Mouse (Mus musculus): ENCODE results near the gene Cnrip1. TPM values are rescaled to one million over a fixed set of nuclear protein-coding genes. Genes with fewer than 3 reads are reported as not detected.
"Not testable (repeated sequence)": the region's sequence is repeated elsewhere in the genome, so short reads cannot be mapped to it uniquely, and the experiment has no call there.

Gene Cnrip1
- total and polyA plus RNA-seq, 2 experiments from 2014 or later, result 4.9 to 9.2 TPM

DNA sequence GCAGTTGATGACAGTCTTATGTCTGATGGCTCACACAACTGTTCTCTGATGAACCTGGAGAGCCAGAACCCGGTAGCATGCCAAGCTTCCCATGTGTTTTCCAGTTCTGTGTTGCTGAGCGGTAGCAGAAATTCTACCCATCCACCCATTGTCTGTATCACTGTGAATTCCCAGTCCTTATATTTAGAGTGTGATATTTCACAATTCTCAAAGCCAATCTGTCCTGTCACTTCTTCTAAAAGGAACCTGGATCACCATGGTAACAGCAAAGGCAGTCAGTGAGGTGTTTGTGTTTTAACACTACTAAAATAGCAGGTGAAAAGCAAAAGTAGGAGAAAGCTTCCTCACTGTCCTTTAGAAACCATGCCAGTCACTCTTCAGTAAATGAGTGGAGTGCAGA, 5.6 kb upstream of the Cnrip1 start:
- no peak overlapping the region for H3K27ac ChIP-seq (ENCODE audit: low read depth)
- no peaks in the 10 kb centered on the region for H3K4me1 ChIP-seq (ENCODE audit: control insufficient read depth, insufficient read depth)
- 77% methylated on average over 2 of the region's 2 CpGs for WGBS
- ATAC-seq (ENCODE audit: insufficient read depth, low read depth), result no peak
- no peaks in the 10 kb centered on the region for H3K36me3 ChIP-seq (replicated peaks; ENCODE audit: control insufficient read depth, insufficient read depth, low read length)
- H3K9me3 ChIP-seq (replicated peaks; ENCODE audit: control insufficient read depth, low read length), result no peaks in the 10 kb centered on the region
- H3K27me3 ChIP-seq (ENCODE audit: control insufficient read depth, insufficient read depth, low read length), result no peaks in the 10 kb centered on the region
- no peak overlapping the region for H3K4me3 ChIP-seq (ENCODE audit: low read depth, low read length)
- DNase-seq (ENCODE audit: low spot score), result no peak
- H3K4me2 ChIP-seq (ENCODE audit: low read depth, low read length), result no peak overlapping the region
- TF ChIP-seq EP300 (IDR thresholded peaks at IDR 0.05; ENCODE audit: low read depth), result no peak
- TF ChIP-seq CTCF (IDR thresholded peaks at IDR 0.05; ENCODE audit: low read depth), result no peak
- no peak overlapping the region for H3K9ac ChIP-seq (replicated peaks; ENCODE audit: low read depth, low read length)

GRCm38 (mm10) chr11:17052476-17053049, 1.2 kb downstream of the Cnrip1 start:
- Histone ChIP-seq H3K27me3 (ENCODE audit: control insufficient read depth, insufficient read depth, low read length) (no peaks in the 10 kb centered on the region), H3K4me2 (ENCODE audit: low read depth, low read length) (peak overlapping the region; percentile 76), H3K27ac (ENCODE audit: low read depth) (peak overlapping the region; percentile 82), H3K4me1 (ENCODE audit: control insufficient read depth, insufficient read depth) (peaks cover 4% of the 10 kb centered on the region; the same call in 1 of the 2 replicates), H3K9ac (replicated peaks; ENCODE audit: low read depth, low read length) (peak overlapping the region; percentile 70), H3K36me3 (replicated peaks; ENCODE audit: control insufficient read depth, insufficient read depth, low read length) (no peaks in the 10 kb centered on the region), H3K4me3 (ENCODE audit: low read depth, low read length) (peak overlapping the region; percentile 63), H3K9me3 (replicated peaks; ENCODE audit: control insufficient read depth, low read length) (no peaks in the 10 kb centered on the region)
- ATAC-seq (ENCODE audit: insufficient read depth, low read depth), result no peak
- TF ChIP-seq CTCF (IDR thresholded peaks at IDR 0.05; ENCODE audit: low read depth) (no peak), EP300 (IDR thresholded peaks at IDR 0.05; ENCODE audit: low read depth) (no peak)
- WGBS, result 19% methylated on average over 6 of the region's 6 CpGs
- DNase-seq (ENCODE audit: low spot score), result no peak

DNA sequence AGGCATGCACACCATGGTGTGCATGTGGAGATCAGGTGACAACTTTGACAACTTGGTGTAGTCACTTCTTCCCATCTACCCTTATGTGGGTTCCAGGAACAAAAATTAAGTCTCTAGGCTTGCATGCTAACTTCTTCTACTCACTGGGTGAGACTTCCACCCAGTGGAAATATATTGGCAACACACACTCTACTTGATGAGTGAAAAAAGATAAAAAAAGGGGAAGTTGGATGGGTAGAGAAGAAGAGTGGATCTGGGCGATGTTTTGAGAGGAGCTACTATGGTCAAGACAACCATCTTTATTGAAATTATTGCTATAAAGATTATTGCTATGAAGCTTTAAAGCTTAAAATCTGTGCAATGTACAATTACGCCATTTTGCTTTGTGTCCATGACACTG, 18.0 kb downstream of the Cnrip1 start:
- H3K4me1 ChIP-seq (ENCODE audit: control insufficient read depth, insufficient read depth); DNase-seq (ENCODE audit: low spot score); ATAC-seq (ENCODE audit: insufficient read depth, low read depth); H3K4me3 ChIP-seq (ENCODE audit: low read depth, low read length); H3K27ac ChIP-seq (ENCODE audit: low read depth); H3K9ac ChIP-seq (replicated peaks; ENCODE audit: low read depth, low read length); H3K4me2 ChIP-seq (ENCODE audit: low read depth, low read length); H3K27me3 ChIP-seq (ENCODE audit: control insufficient read depth, insufficient read depth, low read length); H3K9me3 ChIP-seq (replicated peaks; ENCODE audit: control insufficient read depth, low read length); H3K36me3 ChIP-seq (replicated peaks; ENCODE audit: control insufficient read depth, insufficient read depth, low read length): not testable (repeated sequence)
- WGBS, result 81% methylated on average over 2 of the region's 2 CpGs

DNA sequence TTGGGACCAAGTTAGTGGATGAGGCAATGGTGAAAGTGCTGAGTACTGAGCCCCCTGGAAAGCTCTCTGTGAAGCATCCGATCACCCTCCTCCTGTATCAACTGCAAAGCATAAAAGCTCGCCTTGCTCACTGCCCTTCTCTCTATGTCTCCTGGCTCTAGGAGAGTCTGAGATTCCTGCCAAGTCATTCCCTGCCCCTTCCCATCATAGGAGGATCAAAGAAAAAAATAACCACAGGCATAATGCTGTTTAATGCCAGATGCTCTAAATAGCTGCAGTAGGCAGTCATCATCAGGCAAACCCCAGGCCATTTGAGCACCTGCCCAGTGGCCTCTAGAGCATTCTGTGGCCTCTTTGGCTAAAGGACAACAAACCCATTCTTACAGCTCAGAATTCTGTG, 24.3 kb downstream of the Cnrip1 start:
- Histone ChIP-seq H3K4me2 (ENCODE audit: low read depth, low read length) (no peak overlapping the region), H3K4me1 (ENCODE audit: control insufficient read depth, insufficient read depth) (no peaks in the 10 kb centered on the region), H3K9me3 (replicated peaks; ENCODE audit: control insufficient read depth, low read length) (no peaks in the 10 kb centered on the region), H3K9ac (replicated peaks; ENCODE audit: low read depth, low read length) (no peak overlapping the region), H3K4me3 (ENCODE audit: low read depth, low read length) (no peak overlapping the region), H3K27ac (ENCODE audit: low read depth) (no peak overlapping the region), H3K27me3 (ENCODE audit: control insufficient read depth, insufficient read depth, low read length) (no peaks in the 10 kb centered on the region), H3K36me3 (replicated peaks; ENCODE audit: control insufficient read depth, insufficient read depth, low read length) (no peaks in the 10 kb centered on the region)
- DNase-seq (ENCODE audit: low spot score) (no peak), ATAC-seq (ENCODE audit: insufficient read depth, low read depth) (no peak)
- 71% methylated on average over 2 of the region's 2 CpGs for WGBS
- TF ChIP-seq CTCF (IDR thresholded peaks at IDR 0.05; ENCODE audit: low read depth) (no peak), EP300 (IDR thresholded peaks at IDR 0.05; ENCODE audit: low read depth) (no peak)

GRCm38 (mm10) chr11:17082086-17082485, 30.7 kb downstream of the Cnrip1 start:
- H3K36me3 ChIP-seq (replicated peaks; ENCODE audit: control insufficient read depth, insufficient read depth, low read length), result no peaks in the 10 kb centered on the region
- no peak overlapping the region for H3K4me3 ChIP-seq (ENCODE audit: low read depth, low read length)
- no peak overlapping the region for H3K9ac ChIP-seq (replicated peaks; ENCODE audit: low read depth, low read length)
- H3K9me3 ChIP-seq (replicated peaks; ENCODE audit: control insufficient read depth, low read length), result no peaks in the 10 kb centered on the region
- H3K4me2 ChIP-seq (ENCODE audit: low read depth, low read length), result no peak overlapping the region
- peaks cover 6% of the 10 kb centered on the region; the same call in 1 of the 2 replicates for H3K4me1 ChIP-seq (ENCODE audit: control insufficient read depth, insufficient read depth)
- WGBS, result 39% methylated on average over 3 of the region's 3 CpGs
- no peak overlapping the region for H3K27ac ChIP-seq (ENCODE audit: low read depth)
- ATAC-seq (ENCODE audit: insufficient read depth, low read depth) (no peak), DNase-seq (ENCODE audit: low spot score) (no peak)
- no peak for TF ChIP-seq EP300 (IDR thresholded peaks at IDR 0.05; ENCODE audit: low read depth)
- no peaks in the 10 kb centered on the region for H3K27me3 ChIP-seq (ENCODE audit: control insufficient read depth, insufficient read depth, low read length)

DNA sequence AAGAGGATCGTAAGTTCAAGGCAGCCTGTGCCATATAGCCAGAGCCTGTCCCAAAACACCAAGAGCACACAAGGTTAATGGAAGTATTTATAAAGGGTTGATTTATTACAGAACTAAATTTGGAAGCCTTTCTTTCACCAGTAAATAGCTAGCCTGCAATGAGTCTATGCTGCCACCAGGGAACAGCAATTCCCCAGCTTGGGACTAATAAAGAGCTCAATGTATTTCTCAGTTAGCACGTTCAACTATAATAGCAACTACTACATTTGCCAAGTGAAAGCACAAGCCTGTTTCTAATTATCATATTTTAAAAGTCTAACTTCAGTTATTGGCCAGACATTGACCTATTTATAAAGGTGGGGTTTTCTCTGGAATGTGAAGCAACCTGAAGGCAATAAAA, 31.6 kb downstream of the Cnrip1 start:
- H3K9ac ChIP-seq (replicated peaks; ENCODE audit: low read depth, low read length), result no peak overlapping the region
- no peak overlapping the region for H3K27ac ChIP-seq (ENCODE audit: low read depth)
- H3K4me1 ChIP-seq (ENCODE audit: control insufficient read depth, insufficient read depth), result peaks cover 6% of the 10 kb centered on the region; the same call in 1 of the 2 replicates
- WGBS, result 44% methylated on average over 2 of the region's 2 CpGs
- ATAC-seq (ENCODE audit: insufficient read depth, low read depth) (peak; percentile 44; the same call in 1 of the 2 replicates), DNase-seq (ENCODE audit: low spot score) (peak; percentile 63)
- H3K27me3 ChIP-seq (ENCODE audit: control insufficient read depth, insufficient read depth, low read length), result no peaks in the 10 kb centered on the region
- no peaks in the 10 kb centered on the region for H3K9me3 ChIP-seq (replicated peaks; ENCODE audit: control insufficient read depth, low read length)
- H3K4me3 ChIP-seq (ENCODE audit: low read depth, low read length), result no peak overlapping the region
- no peak overlapping the region for H3K4me2 ChIP-seq (ENCODE audit: low read depth, low read length)
- TF ChIP-seq EP300 (IDR thresholded peaks at IDR 0.05; ENCODE audit: low read depth) (no peak), CTCF (IDR thresholded peaks at IDR 0.05; ENCODE audit: low read depth) (peak; percentile 72)
- H3K36me3 ChIP-seq (replicated peaks; ENCODE audit: control insufficient read depth, insufficient read depth, low read length), result no peaks in the 10 kb centered on the region
